Mouse (Mus musculus): ENCODE measurements at regions not wholly inside any gene's neighbourhood (a gene's known extent, or its start where the extent isn't known, plus 50 kb on each side); places are given as distances from the start of the nearest gene placed in this dataset.
A peak's percentile ranks its signal among the peaks of the same experiment; 100 is the strongest.

DNA sequence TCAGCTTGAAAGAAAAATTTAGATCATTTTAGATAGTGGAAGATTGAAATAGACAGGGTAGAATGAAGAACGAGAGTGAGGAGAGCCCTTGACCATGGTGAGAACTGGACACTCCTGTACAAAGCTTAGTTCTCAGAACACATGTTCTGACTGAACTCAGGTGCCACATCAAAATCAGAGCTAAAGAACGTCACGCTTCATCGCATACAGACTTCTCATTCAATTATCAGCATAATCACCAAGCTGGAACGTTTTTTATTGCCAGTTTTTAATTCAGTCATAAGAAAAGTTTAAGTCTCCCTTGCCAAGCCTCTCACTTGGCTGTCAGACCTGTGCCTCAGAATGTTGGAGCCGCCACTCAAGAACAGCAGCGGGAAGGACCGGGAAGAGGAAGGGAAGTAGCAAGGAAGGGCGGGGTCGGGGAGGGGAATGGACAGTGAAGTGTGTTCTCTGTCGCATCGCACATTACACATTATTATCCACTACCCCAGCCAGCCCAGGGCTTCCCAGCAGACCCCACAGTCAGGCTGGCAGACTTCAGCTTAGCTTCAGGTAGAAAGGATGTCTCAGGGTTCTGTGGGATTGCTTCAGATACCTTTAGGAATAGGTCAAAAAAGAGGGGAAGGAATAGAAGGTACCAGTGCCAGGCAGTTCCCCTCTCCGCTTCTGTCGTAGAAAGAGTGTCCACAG is 140.1 kb upstream of the Smim15 start:
- no peak for DNase-seq

DNA sequence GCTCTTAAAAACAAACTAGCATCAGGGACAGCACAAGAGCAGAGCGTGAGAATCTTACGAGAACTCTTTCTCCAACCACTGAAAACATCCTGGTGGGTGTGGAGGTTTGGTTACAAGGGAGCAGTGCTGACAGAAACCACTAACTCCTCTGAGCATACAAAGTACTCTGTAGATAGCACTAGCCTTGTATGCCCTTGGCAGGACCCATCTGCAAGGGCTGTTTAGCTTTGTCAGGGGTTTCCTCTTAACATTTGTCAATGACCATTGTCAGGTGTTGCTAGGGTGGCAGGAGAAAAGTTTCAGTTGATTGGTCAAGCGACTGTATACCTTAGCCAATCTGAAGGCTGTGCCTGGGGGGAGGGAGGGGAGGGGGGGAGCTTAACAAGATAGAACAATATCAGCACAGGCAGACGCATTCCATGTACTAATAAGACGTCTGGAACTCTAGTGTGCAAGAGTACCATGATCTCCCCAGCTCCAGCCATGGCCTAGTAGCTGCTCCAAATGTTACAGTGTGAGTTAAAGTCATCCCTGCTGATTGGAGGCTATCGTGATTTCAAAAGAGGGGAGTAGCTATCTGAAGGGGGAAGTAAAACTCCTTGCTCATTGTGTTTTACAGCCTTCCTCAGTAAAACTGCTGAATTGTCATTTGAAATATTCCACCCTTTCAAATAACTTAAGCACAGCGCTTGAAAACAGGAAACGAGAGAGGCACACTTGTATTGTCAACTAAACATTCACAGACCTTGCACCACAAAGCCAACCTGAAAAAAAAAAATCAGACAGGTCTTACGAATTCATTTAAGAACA is 140.9 kb upstream of the Smim15 start:
- no peak for DNase-seq

DNA sequence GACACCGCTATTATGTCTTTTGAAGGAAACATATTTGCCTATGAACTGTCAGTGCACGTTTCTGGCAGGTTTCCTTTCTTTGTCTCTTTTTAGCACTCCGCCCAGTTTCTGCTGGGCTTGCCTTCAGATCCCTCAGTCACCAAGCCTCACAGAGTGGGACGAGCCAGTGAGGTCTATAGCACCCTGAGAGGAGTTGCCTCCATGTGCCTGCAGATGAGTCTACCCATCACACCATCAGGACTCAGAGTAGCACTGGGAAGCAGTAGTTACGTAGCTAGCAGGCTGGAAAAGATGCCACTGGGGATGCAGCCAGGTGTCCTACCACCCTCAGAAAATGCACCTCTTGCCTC is 141.5 kb upstream of the Smim15 start:
- DNase-seq: no peak

DNA sequence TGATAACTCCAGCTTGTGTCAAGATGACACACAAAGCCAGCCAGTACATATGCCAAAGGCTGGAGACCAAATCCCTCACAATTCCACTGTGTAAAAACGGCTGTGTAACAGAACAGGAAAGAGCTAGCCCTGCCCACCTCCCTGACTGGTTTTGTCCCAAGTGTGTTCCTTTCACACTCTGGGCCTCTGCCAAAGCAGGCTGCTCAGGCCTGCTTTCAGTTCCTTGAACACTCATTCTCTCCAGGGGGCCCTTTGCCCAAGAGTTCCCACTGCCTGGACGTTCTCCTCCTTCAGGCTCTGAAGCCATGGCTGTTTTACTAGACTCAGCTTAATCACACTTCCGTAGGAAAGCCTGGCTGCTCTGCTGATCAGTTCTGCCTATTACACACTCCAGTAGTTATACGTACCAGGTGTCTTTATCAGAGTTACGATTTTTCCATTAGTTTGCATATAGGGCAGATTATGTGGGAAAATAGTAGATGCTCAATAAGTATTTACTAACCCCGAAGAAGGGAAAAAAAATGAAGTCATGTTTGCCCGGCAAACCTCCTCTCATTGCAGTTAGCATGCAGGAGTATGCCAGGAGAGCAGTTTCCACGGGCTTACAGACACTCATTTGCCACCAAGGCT is 144.5 kb upstream of the Smim15 start:
- DNase-seq: no peak

DNA sequence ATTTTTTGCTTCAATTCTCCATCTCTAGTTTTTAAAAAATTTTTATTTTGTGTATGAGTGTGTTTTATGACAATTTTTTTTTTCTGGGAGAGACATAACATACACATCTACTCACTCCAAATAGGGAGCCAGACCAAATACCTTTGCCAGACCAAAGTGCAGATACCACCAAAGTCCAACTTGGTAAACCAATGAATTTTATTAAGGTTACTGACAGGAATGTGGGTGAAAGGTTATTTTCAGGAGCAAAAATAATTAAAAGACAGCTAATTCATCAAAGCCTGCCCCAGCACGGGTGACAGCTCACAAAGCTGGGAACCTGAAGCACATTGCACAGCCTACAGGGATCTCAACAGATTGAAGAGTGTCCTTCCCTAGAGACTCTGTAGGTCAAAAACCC is 146.6 kb upstream of the Smim15 start:
- no peak for DNase-seq

DNA sequence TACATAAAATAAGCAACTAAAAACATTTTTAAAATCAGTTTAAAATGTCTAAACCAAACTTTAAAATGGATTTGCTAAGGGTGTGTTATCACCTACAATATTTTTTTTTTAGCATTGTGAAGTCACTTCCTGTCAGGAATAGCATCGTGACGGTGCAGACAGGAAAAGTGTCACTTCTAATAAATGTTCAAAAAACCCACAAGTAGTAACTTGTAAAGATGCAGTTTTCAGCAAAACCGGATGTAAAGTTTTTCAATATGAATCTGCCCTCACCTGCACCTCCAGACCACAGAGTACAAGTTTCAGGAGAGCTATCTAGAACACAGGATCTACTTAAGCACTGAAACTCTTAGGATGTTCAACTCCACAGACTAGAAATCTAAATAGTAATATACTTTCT is 147.1 kb upstream of the Smim15 start:
- no peak for DNase-seq

DNA sequence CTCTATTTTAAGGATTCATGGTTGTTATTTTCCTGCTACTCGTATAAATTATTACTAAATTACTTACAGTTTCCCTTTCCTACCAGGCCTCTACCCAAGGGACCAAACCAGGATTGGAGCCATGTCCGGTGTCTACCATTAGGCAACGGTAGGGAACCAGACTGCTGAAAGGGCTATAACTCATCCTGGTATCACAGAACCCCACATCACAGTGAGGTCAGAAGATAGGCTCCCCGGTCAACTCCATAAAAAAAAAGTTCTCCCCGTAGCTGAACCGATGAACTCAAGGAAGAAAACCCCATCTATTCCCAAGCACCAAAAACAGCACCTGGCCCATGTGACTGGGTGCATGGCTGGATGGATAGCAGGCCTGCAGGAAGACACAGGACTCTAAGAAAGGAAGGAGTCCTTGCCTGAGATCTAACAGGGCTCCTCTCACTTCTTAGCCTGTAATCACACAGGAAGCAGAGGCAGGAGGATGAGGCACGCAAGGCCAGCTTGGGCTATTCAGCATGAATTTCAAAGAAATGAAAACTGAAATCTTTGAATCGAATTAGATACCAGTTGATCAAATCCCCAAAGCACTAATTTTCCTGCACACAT is 150.6 kb upstream of the Smim15 start:
- no peak for DNase-seq

DNA sequence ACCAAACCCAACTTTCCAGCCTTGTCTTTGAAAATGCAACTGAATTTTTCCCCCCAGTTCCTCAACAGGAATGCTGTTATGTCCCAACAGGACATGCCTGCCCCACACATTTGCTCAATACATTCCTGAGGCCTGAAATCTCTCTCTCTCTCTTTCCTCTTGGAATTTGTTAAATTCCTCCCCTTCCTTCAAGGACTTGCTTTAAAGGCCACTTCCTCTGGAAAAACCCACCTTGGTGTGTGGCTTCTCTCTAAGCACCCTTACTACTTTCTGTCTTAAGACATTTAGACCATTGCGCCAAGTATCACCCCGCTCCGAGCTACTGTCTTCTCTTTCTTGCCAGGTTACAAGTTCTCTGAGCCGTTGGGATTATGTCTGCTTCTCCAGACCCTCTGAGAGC is 151.2 kb upstream of the Smim15 start:
- no peak for DNase-seq

DNA sequence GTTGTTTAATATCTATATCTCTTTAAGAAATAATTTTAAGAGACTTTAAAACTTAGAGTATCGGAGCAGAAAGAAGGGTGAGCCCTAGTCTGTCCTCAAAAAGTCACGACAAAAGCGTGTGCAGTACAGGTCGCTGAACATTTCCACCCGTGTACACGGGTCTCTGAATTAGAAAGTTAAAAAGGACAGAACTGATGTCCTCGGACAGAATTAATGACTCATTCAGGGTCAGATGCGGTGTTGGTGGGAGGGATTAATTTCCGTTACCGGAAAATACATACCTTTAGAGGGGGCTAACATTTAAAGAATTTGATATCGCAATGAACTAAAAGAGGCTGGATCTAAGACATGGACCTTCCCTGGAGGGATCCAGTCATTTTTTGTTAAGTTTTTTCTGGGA is 152.3 kb upstream of the Smim15 start:
- DNase-seq: no peak

DNA sequence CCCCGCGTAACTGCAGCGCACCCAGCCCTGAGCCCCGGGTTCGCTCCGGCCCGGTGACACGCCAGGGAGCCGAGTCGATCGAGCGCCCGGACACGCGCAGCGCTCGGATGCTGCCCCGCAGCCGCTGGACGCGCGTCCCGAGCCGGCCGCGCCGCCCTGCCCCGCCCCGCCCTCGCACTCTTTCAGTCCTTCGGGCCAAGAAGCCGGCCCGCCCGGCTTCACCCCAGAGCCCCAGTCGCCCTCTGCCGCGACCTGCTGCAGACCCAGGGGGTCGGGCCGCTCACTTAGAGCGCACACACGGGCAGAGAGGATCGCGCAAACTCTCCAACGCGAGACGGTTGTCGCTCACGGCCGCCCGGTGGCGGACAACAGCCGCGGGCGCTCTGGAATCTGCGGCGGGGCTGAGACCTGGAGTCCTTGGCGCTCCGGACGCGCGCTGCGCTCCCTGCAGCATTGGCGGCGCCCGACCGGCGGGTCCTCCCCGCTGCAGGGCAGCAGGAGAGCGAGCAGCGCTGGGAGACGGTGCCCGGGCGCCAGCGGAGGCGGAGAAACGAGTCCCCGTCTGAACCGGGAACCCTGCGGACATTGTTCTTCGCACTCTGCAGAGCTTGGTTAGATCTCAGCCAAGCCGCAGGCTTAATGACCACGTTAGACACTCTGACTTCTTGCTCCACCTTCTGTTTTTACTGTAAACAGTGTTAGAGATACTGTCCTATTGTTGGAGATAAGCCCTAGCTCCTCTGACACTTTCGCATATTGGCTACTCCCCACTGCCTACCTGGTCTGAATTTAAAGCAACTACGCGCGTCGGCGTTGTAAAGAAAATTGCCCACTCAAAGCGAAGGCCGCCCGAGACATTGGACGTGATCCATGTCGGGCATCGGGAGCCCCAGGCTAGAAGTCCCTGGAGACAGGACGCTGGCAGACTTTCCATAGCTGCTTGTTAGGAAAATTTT is 153.1 kb upstream of the Smim15 start:
- DNase-seq: peak; percentile 68

DNA sequence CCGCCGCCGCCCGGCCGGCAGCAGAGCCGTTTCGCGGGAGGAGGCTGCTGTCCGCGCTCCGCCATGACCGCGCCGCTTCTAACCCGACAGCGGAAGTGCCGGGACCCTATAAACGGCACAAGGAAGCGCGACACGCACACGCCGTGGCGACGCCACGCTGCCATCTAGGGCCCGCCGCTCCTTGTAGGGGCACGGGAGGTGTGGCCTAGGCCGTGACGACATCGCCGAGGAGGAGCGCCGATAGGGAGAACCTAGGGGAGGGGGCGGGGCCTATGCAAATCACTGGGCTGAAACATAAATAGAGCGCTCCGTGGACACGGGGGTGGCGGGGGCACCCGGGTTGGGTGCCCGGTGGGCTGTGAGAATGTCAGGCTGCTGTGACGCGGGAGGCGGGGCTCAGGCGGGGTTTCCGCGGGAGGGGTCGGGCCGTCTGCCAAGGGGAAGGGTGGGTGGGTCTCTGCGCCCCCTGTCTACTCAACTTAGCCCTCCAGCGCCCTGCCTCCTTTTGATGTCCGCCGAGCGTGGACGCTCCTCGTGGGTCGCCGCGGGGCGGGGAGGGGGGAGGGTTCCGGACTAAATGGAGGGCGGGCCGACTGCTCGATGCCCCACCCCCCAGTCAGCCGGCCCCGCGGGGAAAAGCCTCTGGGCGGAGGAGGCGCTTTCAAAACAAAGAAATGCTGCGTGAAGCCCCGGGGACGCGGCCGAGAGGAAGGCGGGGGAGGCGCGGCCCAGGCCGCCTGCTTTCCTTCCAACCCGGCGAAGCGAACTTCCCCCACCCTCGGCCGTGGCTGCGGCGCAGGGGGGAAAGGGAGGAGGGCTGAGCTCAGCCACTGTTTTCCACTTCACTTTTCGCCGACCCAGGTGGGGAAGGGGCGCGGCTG is 154.0 kb upstream of the Smim15 start:
- peak; percentile 99 for DNase-seq

DNA sequence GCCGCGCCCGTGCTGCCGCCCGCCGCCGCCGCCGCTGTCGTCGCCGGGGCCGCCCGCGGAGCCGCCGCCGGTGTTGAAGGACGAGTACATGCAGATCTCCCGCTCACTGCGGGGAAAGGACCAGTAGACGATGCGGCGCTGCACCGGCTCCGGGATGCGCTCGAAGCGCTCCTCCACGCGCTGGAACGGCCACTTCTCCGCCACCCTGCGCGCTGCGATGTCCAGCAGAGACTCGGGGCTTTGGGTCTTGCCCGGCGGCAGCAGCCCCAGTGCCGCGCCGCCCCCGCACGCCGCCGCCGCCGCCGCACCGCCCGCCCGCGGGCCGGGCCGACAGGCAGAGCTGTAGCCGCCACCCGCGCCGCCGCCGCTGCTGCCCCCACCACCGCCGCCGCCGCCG is 154.7 kb upstream of the Smim15 start:
- peak; percentile 49 for DNase-seq

DNA sequence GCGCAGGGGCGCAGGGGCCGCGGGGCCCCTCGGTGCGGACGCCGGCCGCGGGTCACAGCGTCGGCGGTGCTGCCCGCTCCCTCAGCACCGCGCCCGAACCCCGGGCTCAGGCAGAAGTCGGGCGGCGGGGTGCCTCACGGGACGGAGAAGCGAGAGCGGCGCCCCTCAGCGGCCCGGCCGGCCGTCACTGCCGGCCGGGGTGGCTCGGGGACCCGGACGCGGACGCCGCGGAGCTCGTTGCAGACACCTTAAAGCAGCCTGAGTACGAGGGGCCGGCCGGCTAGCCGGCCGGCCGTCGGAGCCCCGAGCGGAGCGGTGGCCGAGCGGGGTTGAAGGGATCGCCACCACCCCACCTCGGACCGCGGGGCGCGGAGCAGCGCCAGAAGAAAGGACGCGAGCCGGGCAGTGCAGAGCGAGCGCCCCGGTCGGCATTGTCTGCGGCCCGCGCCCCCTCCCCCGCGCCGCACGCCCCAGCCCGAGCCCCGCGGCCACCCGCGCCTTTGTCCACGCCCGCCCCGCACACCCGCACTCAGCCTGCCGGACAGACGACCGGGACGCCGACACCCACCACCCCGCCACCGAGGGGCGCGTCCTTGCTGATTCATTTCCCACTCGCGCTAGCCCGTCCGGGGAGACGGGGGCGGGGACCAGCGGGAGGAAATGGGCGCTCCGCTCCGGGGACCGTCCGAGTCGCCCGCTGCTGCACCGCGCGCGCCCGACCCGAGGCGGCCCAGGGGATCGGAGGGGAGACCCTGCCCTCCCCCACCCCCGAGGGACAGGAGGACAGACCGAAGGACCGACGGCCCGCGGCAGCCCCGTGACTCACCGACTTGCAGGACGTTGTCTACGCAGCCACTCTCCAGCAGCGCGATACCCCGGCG is 155.4 kb upstream of the Smim15 start:
- DNase-seq: peak; percentile 57

DNA sequence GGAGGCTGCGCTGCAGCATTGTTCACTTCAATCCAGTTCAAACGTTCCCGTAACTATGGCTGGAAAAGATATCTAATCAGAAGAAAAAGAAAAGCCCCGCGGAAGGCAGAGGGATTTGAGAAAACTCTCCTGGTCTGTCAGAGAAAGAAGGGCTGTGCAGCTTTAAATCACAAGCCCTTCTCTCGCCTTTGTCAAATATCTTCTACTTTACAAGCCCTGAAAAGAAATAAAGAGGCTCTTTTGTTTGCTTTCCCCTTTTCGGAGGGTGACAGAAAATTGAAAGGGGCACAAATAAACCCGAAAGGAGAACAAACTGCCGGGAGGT is 156.1 kb upstream of the Smim15 start:
- no peak for DNase-seq

DNA sequence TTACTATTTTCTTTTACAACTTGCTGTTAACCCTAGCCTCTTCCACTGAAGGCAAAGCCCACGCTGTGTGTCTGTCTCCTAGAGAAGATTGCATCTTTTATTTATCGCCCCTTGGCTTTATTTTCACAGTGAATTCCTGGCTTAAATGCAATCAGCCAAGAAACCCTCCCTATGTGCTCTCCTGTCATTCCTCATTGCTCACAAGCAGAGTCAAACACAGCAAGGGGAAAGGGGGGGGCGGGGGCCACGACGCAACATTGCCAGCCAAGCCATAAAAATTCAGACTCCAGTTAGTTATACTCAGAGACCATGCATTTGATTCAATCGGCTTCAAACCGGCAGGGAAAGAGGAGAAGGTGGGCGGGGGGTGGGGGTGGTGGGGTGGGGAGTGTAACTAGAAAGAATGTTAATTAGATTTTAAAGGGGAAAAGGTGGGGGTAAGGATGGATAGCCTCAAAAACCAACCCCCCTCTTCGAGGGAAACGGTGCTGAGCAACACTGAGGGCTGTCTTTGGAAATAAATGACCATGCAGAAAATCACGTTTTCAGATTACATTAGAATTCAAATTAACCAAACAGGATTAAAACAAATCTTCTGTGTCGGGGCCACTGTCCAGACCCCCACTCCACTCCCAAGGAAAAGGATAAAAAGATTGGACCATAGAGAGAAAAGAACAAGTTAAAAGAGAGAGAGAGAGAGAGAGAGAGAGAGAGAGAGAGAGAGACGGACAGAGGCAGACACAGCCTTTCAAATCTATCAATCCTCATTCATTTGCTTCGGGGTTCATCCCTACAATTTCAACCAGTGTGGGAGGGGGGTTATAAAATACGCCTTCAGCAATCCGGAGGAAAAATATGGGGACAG is 156.6 kb upstream of the Smim15 start:
- DNase-seq: no peak

DNA sequence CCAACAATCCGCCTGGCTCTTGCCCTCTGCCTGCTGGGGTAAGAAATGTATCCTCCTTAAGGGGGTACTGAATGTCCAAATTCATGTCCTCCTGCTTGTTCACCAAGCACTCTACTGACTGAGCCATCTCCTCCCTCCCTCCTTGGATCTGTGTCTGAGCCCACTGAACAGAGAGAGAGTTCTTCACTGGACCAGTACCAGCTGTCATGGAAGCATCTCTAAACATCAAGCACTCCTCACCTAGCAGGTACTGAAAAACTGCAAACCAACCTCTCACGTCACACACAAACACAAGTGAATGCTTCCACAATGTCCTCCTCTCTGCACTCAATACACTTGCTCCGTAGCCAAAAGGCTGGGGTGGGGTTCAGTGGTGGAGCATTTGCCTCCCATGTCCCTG is 159.4 kb upstream of the Smim15 start:
- no peak for DNase-seq

DNA sequence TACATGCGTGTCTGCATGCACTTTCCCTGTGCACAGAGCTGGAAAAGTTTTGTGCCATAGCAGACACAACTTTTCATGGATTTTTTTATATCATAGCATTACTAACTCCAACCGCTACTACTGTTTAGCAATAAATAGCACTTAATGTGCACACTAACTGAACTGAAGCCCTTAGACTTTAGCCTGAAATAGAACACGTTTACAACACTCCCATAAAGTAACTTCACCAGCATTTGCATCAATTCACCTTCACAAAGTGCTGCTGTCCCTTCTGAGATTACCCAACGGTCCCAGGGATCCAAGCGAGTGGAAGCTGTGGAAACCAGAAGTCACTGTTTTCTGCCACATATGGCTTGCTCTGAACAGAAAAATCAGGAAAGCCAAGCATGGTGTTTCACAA is 161.9 kb upstream of the Smim15 start:
- no peak for DNase-seq

DNA sequence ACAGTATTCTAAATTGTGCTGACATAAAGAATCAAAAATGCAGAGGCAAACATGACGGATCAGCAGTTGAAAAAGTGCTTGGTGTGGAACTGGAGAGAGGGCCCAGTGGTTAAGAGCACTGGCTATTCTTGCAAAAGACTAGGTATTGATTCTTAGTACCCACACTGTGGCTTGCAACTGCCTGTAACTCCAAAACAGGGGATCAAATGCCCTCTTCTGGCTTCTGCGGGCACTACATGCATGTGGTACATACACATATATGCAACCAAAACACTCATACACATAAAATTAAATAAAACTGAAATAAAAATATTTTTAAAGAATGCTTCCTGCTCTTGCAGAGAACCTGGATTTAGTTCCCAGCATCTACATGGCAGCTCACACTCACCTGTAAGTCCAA is 163.7 kb upstream of the Smim15 start:
- DNase-seq: no peak

DNA sequence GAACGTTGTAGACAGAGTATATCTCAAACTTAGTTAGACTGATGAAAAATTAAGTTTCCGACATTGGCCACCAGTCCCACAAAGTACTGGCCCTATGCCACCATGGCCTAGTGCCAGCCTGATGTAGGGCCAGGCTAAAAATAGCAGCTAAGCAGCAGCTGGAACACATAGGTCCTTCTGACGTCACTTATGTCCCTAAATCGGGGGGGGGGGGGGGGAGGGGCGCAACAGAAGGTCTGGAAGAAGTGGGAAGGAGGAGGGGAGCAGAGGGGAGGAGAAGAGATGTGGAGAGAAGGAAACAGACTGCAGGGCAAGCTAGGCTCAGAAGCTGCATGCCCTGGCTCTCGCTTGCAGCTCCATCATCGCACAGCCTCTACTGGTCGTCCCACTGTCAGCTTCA is 164.7 kb upstream of the Smim15 start:
- DNase-seq: no peak

DNA sequence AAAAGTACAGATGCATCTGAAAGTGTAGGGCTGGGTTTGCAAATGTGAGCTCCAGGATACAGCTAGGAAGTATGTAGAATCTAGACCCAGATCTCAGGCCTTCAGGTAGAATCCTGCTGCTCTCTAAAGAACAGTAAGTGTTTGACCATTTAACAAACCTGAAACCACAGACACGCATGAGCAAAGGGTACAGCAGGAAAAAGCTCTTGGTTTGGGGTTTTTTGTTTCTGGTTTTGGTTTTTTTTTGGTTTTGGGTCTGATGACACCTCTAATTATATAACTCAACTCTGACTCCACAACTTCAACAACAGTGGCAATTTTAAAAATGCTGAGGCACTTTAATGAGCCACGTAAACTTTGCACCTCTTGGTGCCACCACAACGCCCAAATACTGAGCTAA is 165.3 kb upstream of the Smim15 start:
- no peak for DNase-seq
